Mouse (Mus musculus) kidney, adult 11 months (tissue): ENCODE measurements around the gene Thada.

ENCODE experiments used
- DNase-seq: peaks from one replicate; pipeline ENCODE4 v3.0.0; 2022

Gene Thada

GRCm38 (mm10) chr17:84465753-84466608 is at the start of gene Thada:
Gene Thada (minus strand): TSS chr17:84466205.
- DNase-seq, result peak; percentile 96

GRCm38 (mm10) chr17:84512516-84513085 is 46.6 kb upstream of the Thada start:
- no peak for DNase-seq

- peak; percentile 68 for DNase-seq
These were observed 45.9 kb upstream of the Thada start, which contains the start of gene Plekhh2 for GRCm38 (mm10) chr17:84511682-84512515. Gene Plekhh2 (plus strand): TSS chr17:84511895.

GRCm38 (mm10) chr17:84510961-84511639 is 45.1 kb upstream of the Thada start:
- no peak for DNase-seq

GRCm38 (mm10) chr17:84510355-84510754 is 44.4 kb upstream of the Thada start:
- peak; percentile 23 for DNase-seq

GRCm38 (mm10) chr17:84509176-84509575 is 43.2 kb upstream of the Thada start:
- no peak for DNase-seq

GRCm38 (mm10) chr17:84508736-84509135 is 42.7 kb upstream of the Thada start:
- DNase-seq, result no peak

GRCm38 (mm10) chr17:84505922-84506321 is 39.9 kb upstream of the Thada start:
- DNase-seq, result no peak

- no peak for DNase-seq
These were observed 36.3 kb upstream of the Thada start for GRCm38 (mm10) chr17:84502341-84502740.

GRCm38 (mm10) chr17:84498639-84499038 is 32.6 kb upstream of the Thada start:
- no peak for DNase-seq

- DNase-seq, result no peak
These were observed 32.1 kb upstream of the Thada start for GRCm38 (mm10) chr17:84497972-84498604.

GRCm38 (mm10) chr17:84497559-84497958 is 31.6 kb upstream of the Thada start:
- no peak for DNase-seq

- no peak for DNase-seq
These were observed 31.0 kb upstream of the Thada start for GRCm38 (mm10) chr17:84497026-84497425.

- no peak for DNase-seq
These were observed 26.4 kb upstream of the Thada start for GRCm38 (mm10) chr17:84492255-84492880.

GRCm38 (mm10) chr17:84487415-84487814 is 21.4 kb upstream of the Thada start:
- no peak for DNase-seq

GRCm38 (mm10) chr17:84483673-84484320 is 17.8 kb upstream of the Thada start:
- DNase-seq, result no peak

GRCm38 (mm10) chr17:84482831-84483230 is 16.8 kb upstream of the Thada start:
- no peak for DNase-seq

- no peak for DNase-seq
These were observed 14.7 kb upstream of the Thada start for GRCm38 (mm10) chr17:84480464-84481355.

GRCm38 (mm10) chr17:84478276-84478675 is 12.3 kb upstream of the Thada start:
- no peak for DNase-seq

- no peak for DNase-seq
These were observed 11.2 kb upstream of the Thada start for GRCm38 (mm10) chr17:84477176-84477575.
